In genomic region chr7:25025855-25026439, GRCm38 (mm10) we compare ENCODE assay signal across 10 mouse cellular contexts. TPM values are rescaled to one million over a fixed set of nuclear protein-coding genes. Genes with fewer than 3 reads are reported as not detected.
DNase-seq lines count a peak whose midpoint lies in the region; ATAC-seq and TF ChIP-seq lines count a peak whose summit lies in the region.
"Had no signal": no experiment of that assay in that cellular context is flagged by ENCODE, and none has a peak within 500 bp of the region (broad histone marks: within the 10 kb centered on the region; RNA-seq: fewer than 3 reads in every experiment).

No protein-coding gene starts in this region.

- no peaks in the 10 kb centered on the region for H3K36me3 ChIP-seq in kidney, adult 2 months (ENCODE audit: control insufficient read depth, insufficient read depth, low read length)

- DNase-seq in adrenal gland, adult 2 months: peak; percentile 56
- no peak for DNase-seq in adrenal gland, adult 8-10 months
- peak; percentile 7 for DNase-seq in kidney, adult 2 months
- DNase-seq in kidney, adult 18-20 months: no peak
- DNase-seq in urinary bladder, postnatal 25 days (ENCODE audit: low spot score): peak; percentile 16
- DNase-seq in urinary bladder, postnatal 10 days (ENCODE audit: low spot score): no peak
- DNase-seq in frontal cortex, adult 2 months (ENCODE audit: extremely low spot score in 1 of 2, low spot score in 1 of 2): no peak
- DNase-seq: gastrocnemius, postnatal 10 days had no signal

- H3K4me3 ChIP-seq in kidney, adult 2 months (ENCODE audit: insufficient read depth, low read depth, low read length): no peak overlapping the region
- H3K4me3 ChIP-seq: midbrain, embryonic 12.5 days had no signal

- no peak for ATAC-seq in granulocyte monocyte progenitor cell, adult 5-6 weeks (replicated peaks; ENCODE audit: poor library complexity, severe bottlenecking)

- TF ChIP-seq POLR2A in kidney, adult 2 months (IDR thresholded peaks at IDR 0.05; ENCODE audit: low read depth, low read length): no peak

- TF ChIP-seq CTCF in kidney, adult 2 months (conservative IDR thresholded peaks at IDR 0.05; ENCODE audit: insufficient read depth, insufficient read length, low read depth, low read length): peak; percentile 34; the same call in 1 of the 2 replicates

- no peak overlapping the region for H3K27ac ChIP-seq in kidney, adult 2 months (ENCODE audit: insufficient read depth, low read depth, low read length)
- H3K27ac ChIP-seq: midbrain, embryonic 12.5 days had no signal

- no peaks in the 10 kb centered on the region for H3K27me3 ChIP-seq in kidney, adult 2 months (replicated peaks; ENCODE audit: control insufficient read depth, insufficient read depth, low read length)
- H3K27me3 ChIP-seq: midbrain, embryonic 12.5 days had no signal

- 69% methylated on average over 10 of the region's 10 CpGs for WGBS in kidney, adult 2 months

- no peaks in the 10 kb centered on the region for H3K4me1 ChIP-seq in kidney, adult 2 months (ENCODE audit: control insufficient read depth, insufficient read depth, low read length)
- H3K4me1 ChIP-seq: midbrain, embryonic 12.5 days had no signal

RNA-seq across cellular contexts. Expression of gene Atp1a3, which starts 20.2 kb away (rescaled TPM):
- 100 to 1,000 TPM in 1 of 2 experiments, 10 to 100 TPM in 1; 59.1 to 147 TPM for total RNA-seq in adrenal gland, adult 2 months (2021)
- 115 and 153 TPM in 2 replicates for polyA plus RNA-seq in adrenal gland, adult 2 months (2012; rRNA removed)
- total RNA-seq in adrenal gland, adult 8-10 months (2022): 100 to 1,000 TPM in 2 of 4 experiments, 10 to 100 TPM in 2; 46.3 to 149 (median 91.8) TPM
- polyA plus RNA-seq in kidney, adult 2 months (2012; rRNA removed): 1.4 and 1.8 TPM in 2 replicates
- 34.6 and 53.7 TPM in 2 replicates for total RNA-seq in granulocyte monocyte progenitor cell, adult 5-6 weeks (2014; fragmentation: Nextera tagmentation)
- 24.4 and 34.1 TPM in 2 replicates for total RNA-seq in granulocyte monocyte progenitor cell, adult 5-6 weeks (2017)
- polyA plus RNA-seq in frontal cortex, adult 2 months (2012; rRNA removed): 1,131 and 1,133 TPM in 2 replicates

RNA-seq across cellular contexts. Expression of gene Grik5, which starts 46.2 kb away (rescaled TPM):
- 10 to 100 TPM; 14.5 to 18.5 TPM for total RNA-seq in adrenal gland, adult 2 months (2021)
- 54.9 and 71.3 TPM in 2 replicates for polyA plus RNA-seq in adrenal gland, adult 2 months (2012; rRNA removed)
- 10 to 100 TPM; 13.8 to 43.0 (median 24.7) TPM for total RNA-seq in adrenal gland, adult 8-10 months (2022)
- polyA plus RNA-seq in kidney, adult 2 months (2012; rRNA removed): 17.1 and 24.3 TPM in 2 replicates
- total RNA-seq in granulocyte monocyte progenitor cell, adult 5-6 weeks (2014; fragmentation: Nextera tagmentation): 5.0 and 9.4 TPM in 2 replicates
- total RNA-seq in granulocyte monocyte progenitor cell, adult 5-6 weeks (2017): 0.72 and 1.8 TPM in 2 replicates
- polyA plus RNA-seq in frontal cortex, adult 2 months (2012; rRNA removed): 211 and 215 TPM in 2 replicates

RNA-seq across cellular contexts. Expression of gene Zfp574, which starts 46.4 kb away (rescaled TPM):
- 10 to 100 TPM; 21.3 to 21.9 TPM for total RNA-seq in adrenal gland, adult 2 months (2021)
- polyA plus RNA-seq in adrenal gland, adult 2 months (2012; rRNA removed): 60.8 and 61.2 TPM in 2 replicates
- 10 to 100 TPM; 20.2 to 25.0 (median 22.1) TPM for total RNA-seq in adrenal gland, adult 8-10 months (2022)
- 20.6 and 27.0 TPM in 2 replicates for polyA plus RNA-seq in kidney, adult 2 months (2012; rRNA removed)
- total RNA-seq in granulocyte monocyte progenitor cell, adult 5-6 weeks (2014; fragmentation: Nextera tagmentation): 6.7 and 13.2 TPM in 2 replicates
- 5.6 and 6.5 TPM in 2 replicates for total RNA-seq in granulocyte monocyte progenitor cell, adult 5-6 weeks (2017)
- polyA plus RNA-seq in frontal cortex, adult 2 months (2012; rRNA removed): 34.6 and 40.6 TPM in 2 replicates

RNA-seq across cellular contexts. Expression of gene Rabac1, which starts 53.4 kb away (rescaled TPM):
- 100 to 1,000 TPM; 251 to 383 TPM for total RNA-seq in adrenal gland, adult 2 months (2021)
- 735 and 788 TPM in 2 replicates for polyA plus RNA-seq in adrenal gland, adult 2 months (2012; rRNA removed)
- total RNA-seq in adrenal gland, adult 8-10 months (2022): 100 to 1,000 TPM; 343 to 403 (median 360) TPM
- 549 and 618 TPM in 2 replicates for polyA plus RNA-seq in kidney, adult 2 months (2012; rRNA removed)
- total RNA-seq in granulocyte monocyte progenitor cell, adult 5-6 weeks (2014; fragmentation: Nextera tagmentation): 112 and 164 TPM in 2 replicates
- total RNA-seq in granulocyte monocyte progenitor cell, adult 5-6 weeks (2017): 118 and 121 TPM in 2 replicates
- polyA plus RNA-seq in frontal cortex, adult 2 months (2012; rRNA removed): 337 and 384 TPM in 2 replicates

Comparison
In these comparisons a context has a peak if more than half of its experiments do, and no peak if none do; other contexts are left out.
1. DNase-seq: peak in adrenal gland, adult 2 months (single experiment), kidney, adult 2 months (single experiment) and urinary bladder, postnatal 25 days (single experiment); none in adrenal gland, adult 8-10 months (single experiment), kidney, adult 18-20 months (single experiment), urinary bladder, postnatal 10 days (single experiment) and frontal cortex, adult 2 months (0 of 2).